Mouse (Mus musculus): ENCODE results near the gene Tpr. TPM values are rescaled to one million over a fixed set of nuclear protein-coding genes. Genes with fewer than 3 reads are reported as not detected.

Tpr gene
- total and polyA plus RNA-seq, 2 experiments from 2014 or later, result 112 to 118 TPM

DNA sequence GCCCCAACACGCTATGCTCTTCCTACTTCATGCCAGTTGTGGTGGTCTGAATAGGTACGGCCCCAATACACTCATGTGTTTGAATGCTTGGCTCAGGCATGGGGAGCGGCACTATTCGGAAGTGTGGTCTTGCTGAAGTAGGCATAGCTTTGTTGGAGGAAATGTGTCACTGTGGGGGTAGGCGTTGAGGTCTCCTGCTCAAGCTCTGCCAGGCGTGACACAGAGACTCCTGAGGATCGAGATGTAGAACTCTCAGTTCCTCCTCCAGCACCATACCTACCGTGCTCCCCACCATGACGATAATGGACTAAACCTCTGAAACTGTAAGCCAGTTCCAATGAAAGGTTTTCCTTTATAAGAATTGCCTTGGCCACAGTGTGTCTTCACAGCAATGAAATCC, 5.1 kb upstream of the Tpr start:
- no peak for TF ChIP-seq EP300 (IDR thresholded peaks at IDR 0.05; ENCODE audit: low read depth)
- no peak for TF ChIP-seq CTCF (IDR thresholded peaks at IDR 0.05; ENCODE audit: low read depth)
- 93% methylated on average over 9 of the region's 9 CpGs for WGBS
- DNase-seq (ENCODE audit: low spot score), result no peak

DNA sequence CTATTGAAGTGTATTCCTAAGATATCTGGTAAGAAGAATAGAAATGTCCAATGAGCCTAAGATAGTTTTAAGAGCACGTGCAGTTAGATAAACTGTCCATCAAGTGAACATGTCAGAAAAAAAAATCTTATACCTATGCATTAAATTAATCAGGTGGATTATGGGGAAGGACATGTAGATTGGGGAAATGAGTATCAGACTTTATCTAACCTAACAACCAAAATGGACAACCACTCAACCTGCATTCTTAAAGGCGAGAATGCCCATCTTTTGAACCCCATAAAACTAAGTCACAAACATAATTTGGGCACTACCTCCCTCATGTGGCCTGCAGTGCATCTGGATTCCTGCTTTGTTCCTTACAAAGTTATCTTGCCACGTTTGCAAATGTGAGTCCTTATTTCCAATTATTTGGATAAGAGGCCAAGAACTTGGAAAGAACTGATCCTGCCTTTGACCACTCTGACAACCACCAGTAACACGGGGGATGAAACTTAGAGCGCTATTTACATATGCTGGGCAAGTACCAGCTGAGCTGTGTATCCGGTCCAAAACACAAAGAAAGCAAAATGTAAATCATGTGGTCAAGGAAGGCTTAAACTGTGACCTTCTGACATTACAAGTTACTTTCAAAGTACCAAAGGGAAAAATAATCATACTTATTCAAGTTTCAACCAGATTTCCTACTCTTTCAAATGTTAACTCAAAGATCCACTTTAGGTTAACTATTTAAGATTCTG, 3.1 kb upstream of the Tpr start:
- ATAC-seq (ENCODE audit: insufficient read depth, low read depth) (no peak), DNase-seq (ENCODE audit: low spot score) (no peak)
- TF ChIP-seq EP300 (IDR thresholded peaks at IDR 0.05; ENCODE audit: low read depth) (no peak), CTCF (IDR thresholded peaks at IDR 0.05; ENCODE audit: low read depth) (no peak)
- 0 out of 2 replicates have a peak, but pooled peaks cover 3% of the 10 kb centered on the region for H3K4me1 ChIP-seq (ENCODE audit: control insufficient read depth, insufficient read depth)
- H3K9me3 ChIP-seq (replicated peaks; ENCODE audit: control insufficient read depth, low read length), result no peaks in the 10 kb centered on the region
- no peaks in the 10 kb centered on the region for H3K27me3 ChIP-seq (ENCODE audit: control insufficient read depth, insufficient read depth, low read length)
- WGBS, result 91% methylated on average over 6 of the region's 6 CpGs
- H3K36me3 ChIP-seq (replicated peaks; ENCODE audit: control insufficient read depth, insufficient read depth, low read length), result peaks cover 44% of the 10 kb centered on the region
- H3K4me2 ChIP-seq (ENCODE audit: low read depth, low read length), result no peak overlapping the region
- H3K9ac ChIP-seq (replicated peaks; ENCODE audit: low read depth, low read length), result no peak overlapping the region
- no peak overlapping the region for H3K27ac ChIP-seq (ENCODE audit: low read depth)
- no peak overlapping the region for H3K4me3 ChIP-seq (ENCODE audit: low read depth, low read length)

More for the DNA sequence above, 5.1 kb upstream of the Tpr start:
- no peak for ATAC-seq (ENCODE audit: insufficient read depth, low read depth)
- Histone ChIP-seq H3K4me3 (ENCODE audit: low read depth, low read length) (no peak overlapping the region), H3K4me2 (ENCODE audit: low read depth, low read length) (no peak overlapping the region), H3K9ac (replicated peaks; ENCODE audit: low read depth, low read length) (no peak overlapping the region), H3K27me3 (ENCODE audit: control insufficient read depth, insufficient read depth, low read length) (no peaks in the 10 kb centered on the region), H3K9me3 (replicated peaks; ENCODE audit: control insufficient read depth, low read length) (no peaks in the 10 kb centered on the region), H3K27ac (ENCODE audit: low read depth) (no peak overlapping the region), H3K4me1 (ENCODE audit: control insufficient read depth, insufficient read depth) (0 out of 2 replicates have a peak, but pooled peaks cover 3% of the 10 kb centered on the region), H3K36me3 (replicated peaks; ENCODE audit: control insufficient read depth, insufficient read depth, low read length) (peaks cover 58% of the 10 kb centered on the region)

DNA sequence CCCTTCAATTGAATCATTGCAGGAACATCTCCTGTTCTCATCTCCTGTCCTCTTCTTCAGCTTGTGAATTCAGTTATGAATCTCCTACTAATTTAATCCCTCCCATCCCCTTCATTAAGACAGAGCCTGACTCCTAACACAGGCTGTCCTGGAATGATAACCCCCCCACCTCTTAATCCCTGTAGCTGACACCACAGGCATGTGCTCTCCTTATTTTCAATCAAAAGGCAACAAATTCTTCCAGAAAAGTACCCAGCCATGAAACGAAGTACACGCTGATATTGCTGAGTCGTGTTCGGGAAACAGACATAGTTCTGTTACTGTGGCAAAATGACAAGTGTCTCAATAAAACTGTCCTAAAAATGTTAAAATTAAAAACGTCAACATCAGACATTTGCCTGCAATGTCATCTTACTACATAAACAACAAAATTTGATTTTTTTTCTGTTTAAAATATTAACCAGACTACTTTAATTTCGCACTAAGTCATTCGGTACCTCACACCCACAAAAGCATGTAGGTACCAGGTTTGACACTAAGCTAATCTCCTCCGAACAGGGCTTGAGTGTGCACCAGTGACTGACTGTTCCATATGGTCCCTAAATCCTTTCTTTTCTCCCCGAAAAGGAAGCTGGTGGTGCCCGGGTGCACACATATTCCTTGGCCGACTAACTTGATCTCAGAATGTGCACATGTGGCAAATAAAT, 554 bp upstream of the Tpr start:
- ATAC-seq (ENCODE audit: insufficient read depth, low read depth) (no peak), DNase-seq (ENCODE audit: low spot score) (no peak)
- Histone ChIP-seq H3K27ac (ENCODE audit: low read depth) (peak overlapping the region; percentile 95), H3K27me3 (ENCODE audit: control insufficient read depth, insufficient read depth, low read length) (no peaks in the 10 kb centered on the region), H3K9ac (replicated peaks; ENCODE audit: low read depth, low read length) (peak overlapping the region; percentile 73), H3K36me3 (replicated peaks; ENCODE audit: control insufficient read depth, insufficient read depth, low read length) (peaks cover 40% of the 10 kb centered on the region), H3K4me3 (ENCODE audit: low read depth, low read length) (peak overlapping the region; percentile 70), H3K4me2 (ENCODE audit: low read depth, low read length) (peak overlapping the region; percentile 84), H3K4me1 (ENCODE audit: control insufficient read depth, insufficient read depth) (0 out of 2 replicates have a peak, but pooled peaks cover 3% of the 10 kb centered on the region), H3K9me3 (replicated peaks; ENCODE audit: control insufficient read depth, low read length) (no peaks in the 10 kb centered on the region)
- TF ChIP-seq CTCF (IDR thresholded peaks at IDR 0.05; ENCODE audit: low read depth) (no peak), EP300 (IDR thresholded peaks at IDR 0.05; ENCODE audit: low read depth) (no peak)
- WGBS, result 19% methylated on average over 11 of the region's 11 CpGs

DNA sequence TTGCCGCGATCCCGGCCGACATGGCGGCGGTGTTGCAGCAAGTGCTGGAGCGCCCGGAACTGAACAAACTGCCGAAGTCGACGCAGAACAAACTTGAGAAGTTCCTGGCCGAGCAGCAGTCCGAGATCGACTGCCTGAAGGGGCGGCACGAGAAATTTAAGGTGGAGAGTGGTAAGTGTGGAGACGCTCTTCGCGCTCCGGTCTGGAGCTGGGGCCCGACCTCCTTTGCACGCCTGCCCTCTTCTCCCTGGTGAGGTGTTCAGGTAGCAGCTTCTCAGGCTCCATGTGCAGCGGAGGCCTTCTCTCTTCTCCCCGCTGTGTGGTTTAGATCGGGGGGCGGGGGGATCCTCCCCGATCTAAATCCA, 832 bp downstream of the Tpr start:
- H3K4me2 ChIP-seq (ENCODE audit: low read depth, low read length), result peak overlapping the region; percentile 86
- DNase-seq (ENCODE audit: low spot score) (no peak), ATAC-seq (ENCODE audit: insufficient read depth, low read depth) (peak; percentile 28)
- H3K27me3 ChIP-seq (ENCODE audit: control insufficient read depth, insufficient read depth, low read length), result no peaks in the 10 kb centered on the region
- under 1% methylated on average over 27 of the region's 27 CpGs for WGBS
- H3K9ac ChIP-seq (replicated peaks; ENCODE audit: low read depth, low read length), result peak overlapping the region; percentile 74
- peak overlapping the region; percentile 90 for H3K27ac ChIP-seq (ENCODE audit: low read depth)
- 0 out of 2 replicates have a peak, but pooled peaks cover 3% of the 10 kb centered on the region for H3K4me1 ChIP-seq (ENCODE audit: control insufficient read depth, insufficient read depth)
- TF ChIP-seq CTCF (IDR thresholded peaks at IDR 0.05; ENCODE audit: low read depth) (no peak), EP300 (IDR thresholded peaks at IDR 0.05; ENCODE audit: low read depth) (no peak; the same call in 1 of the 2 replicates)
- peaks cover 35% of the 10 kb centered on the region for H3K36me3 ChIP-seq (replicated peaks; ENCODE audit: control insufficient read depth, insufficient read depth, low read length)
- no peaks in the 10 kb centered on the region for H3K9me3 ChIP-seq (replicated peaks; ENCODE audit: control insufficient read depth, low read length)
- H3K4me3 ChIP-seq (ENCODE audit: low read depth, low read length), result peak overlapping the region; percentile 70

DNA sequence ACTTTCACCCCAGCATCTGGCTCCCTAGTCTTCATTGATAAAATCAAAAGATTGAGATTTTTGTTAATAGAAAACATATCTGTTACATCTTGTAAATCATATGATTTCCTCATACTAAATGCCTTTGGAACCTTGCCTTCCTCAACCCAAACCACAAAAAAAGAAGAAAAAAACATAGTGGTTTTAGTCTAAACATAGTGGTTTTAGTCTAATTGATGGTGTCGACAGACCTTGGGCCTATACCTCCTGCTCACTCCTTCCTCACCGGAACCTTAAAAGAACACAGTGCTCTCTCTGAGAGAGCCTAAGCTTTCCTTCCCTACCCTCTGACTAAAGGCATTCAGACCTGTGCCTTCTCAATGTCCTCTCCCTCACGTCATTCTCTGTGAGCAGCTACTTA, 3.4 kb downstream of the Tpr start:
- 0 out of 2 replicates have a peak, but pooled peaks cover 3% of the 10 kb centered on the region for H3K4me1 ChIP-seq (ENCODE audit: control insufficient read depth, insufficient read depth)
- WGBS, result 79% methylated on average over 3 of the region's 3 CpGs
- H3K27ac ChIP-seq (ENCODE audit: low read depth), result no peak overlapping the region
- peaks cover 29% of the 10 kb centered on the region for H3K36me3 ChIP-seq (replicated peaks; ENCODE audit: control insufficient read depth, insufficient read depth, low read length)
- H3K9ac ChIP-seq (replicated peaks; ENCODE audit: low read depth, low read length), result no peak overlapping the region
- H3K9me3 ChIP-seq (replicated peaks; ENCODE audit: control insufficient read depth, low read length), result no peaks in the 10 kb centered on the region
- no peak overlapping the region for H3K4me3 ChIP-seq (ENCODE audit: low read depth, low read length)
- no peak overlapping the region for H3K4me2 ChIP-seq (ENCODE audit: low read depth, low read length)
- ATAC-seq (ENCODE audit: insufficient read depth, low read depth), result no peak
- TF ChIP-seq CTCF (IDR thresholded peaks at IDR 0.05; ENCODE audit: low read depth) (no peak), EP300 (IDR thresholded peaks at IDR 0.05; ENCODE audit: low read depth) (no peak)
- no peaks in the 10 kb centered on the region for H3K27me3 ChIP-seq (ENCODE audit: control insufficient read depth, insufficient read depth, low read length)
- no peak for DNase-seq (ENCODE audit: low spot score)
